Mouse (Mus musculus) retina, postnatal 7 days (tissue): ENCODE data around the gene Mecr.
A peak's percentile ranks its signal among the peaks of the same experiment; 100 is the strongest.
"Not testable (repeated sequence)": the region's sequence is repeated elsewhere in the genome, so short reads cannot be mapped to it uniquely, and the experiment has no call there.

Experiments used
- DNase-seq: peaks from one replicate; pipeline ENCODE4 v3.0.0-alpha.2; 2012; ENCODE audit warnings: low read depth, low spot score

Gene Mecr

DNA sequence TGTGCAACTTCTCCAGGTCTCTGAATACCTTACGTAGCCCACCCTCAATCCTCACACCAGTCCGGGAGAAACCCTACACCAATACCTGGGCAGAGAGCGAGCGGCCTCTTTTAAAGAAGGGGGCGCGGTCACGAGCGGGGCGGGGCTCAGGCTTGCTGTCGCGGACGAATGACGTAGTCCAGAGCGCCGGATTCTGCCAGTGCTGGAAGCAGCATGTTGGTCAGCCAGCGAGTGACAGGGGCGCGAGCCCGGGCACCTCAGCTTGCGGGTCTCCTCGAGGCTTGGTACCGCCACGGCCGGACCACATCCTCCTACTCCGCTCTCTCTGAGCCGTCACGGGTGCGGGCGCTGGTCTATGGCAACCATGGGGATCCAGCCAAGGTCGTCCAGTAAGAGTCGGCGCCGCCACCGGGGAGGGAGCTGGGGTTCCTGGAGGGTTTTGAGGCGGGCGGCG, at the start of gene Mecr:
TSS of gene Mecr (plus strand) at position 181 of the 454 bp plus-strand sequence.
- peak; percentile 86 for DNase-seq

DNA sequence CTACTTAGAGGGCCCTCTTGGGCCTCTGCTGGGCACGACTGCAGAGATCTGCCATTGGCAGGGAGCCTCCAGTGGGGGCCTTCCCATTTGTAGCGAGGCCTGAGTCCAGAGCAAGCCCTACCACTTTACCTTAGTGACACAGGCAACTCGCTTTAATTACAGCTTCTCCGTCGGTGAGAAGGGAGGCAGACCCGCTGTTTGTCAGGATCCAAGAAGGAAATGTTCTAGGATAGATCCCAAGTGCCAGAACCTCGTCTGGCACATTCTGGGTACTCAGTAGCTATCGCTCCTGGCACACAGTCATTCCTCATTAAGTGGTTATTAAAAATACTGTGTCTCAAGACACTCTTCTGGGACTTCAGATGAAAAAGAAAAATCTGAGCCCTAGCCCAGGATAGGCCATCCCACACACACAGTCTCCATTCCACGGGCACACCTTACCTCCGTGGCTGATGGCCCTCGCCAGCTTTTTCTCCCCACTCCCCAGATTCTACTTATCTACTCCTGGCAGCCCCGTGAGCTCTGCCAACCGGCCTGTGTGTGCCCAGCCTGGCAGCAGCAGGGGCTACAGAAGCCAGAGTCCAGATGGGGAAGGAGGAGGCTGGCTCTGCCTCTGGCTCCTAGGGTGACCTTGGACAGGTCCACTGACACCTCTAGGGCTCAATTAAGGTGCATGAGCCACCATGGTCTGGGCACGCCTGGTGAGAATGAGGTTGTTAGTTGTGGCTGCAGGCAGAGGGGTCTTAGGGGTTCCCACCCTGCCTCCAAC, 46.8 kb upstream of the Mecr start:
- DNase-seq = no peak

GRCm38 (mm10) chr4:131797483-131797882, 45.8 kb upstream of the Mecr start:
- DNase-seq = no peak

DNA sequence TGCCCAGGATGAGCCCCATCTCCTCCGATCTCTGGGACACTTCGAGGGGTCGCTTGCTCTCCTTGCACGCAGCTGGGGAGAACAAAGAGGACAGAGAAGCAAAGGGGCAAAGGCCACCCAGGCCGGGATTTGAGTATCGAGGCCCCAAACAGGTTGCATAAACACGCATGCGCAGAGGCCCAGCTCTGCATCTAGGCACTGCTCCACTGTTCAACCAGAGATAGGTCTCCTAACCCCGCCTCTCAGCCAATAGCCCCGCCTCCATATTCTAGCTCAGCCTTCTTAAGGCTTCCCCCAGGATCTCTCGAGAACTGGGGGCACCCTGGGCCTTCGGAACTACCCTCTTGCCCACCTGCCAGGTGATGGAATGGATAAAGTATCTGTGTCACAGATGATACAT, 45.4 kb upstream of the Mecr start:
- no peak for DNase-seq

- DNase-seq = no peak
Observed at GRCm38 (mm10) chr4:131798968-131799367, 44.3 kb upstream of the Mecr start.

GRCm38 (mm10) chr4:131803846-131804245, 39.4 kb upstream of the Mecr start:
- no peak for DNase-seq

GRCm38 (mm10) chr4:131804732-131805131, 38.5 kb upstream of the Mecr start:
- not testable (repeated sequence) for DNase-seq

DNA sequence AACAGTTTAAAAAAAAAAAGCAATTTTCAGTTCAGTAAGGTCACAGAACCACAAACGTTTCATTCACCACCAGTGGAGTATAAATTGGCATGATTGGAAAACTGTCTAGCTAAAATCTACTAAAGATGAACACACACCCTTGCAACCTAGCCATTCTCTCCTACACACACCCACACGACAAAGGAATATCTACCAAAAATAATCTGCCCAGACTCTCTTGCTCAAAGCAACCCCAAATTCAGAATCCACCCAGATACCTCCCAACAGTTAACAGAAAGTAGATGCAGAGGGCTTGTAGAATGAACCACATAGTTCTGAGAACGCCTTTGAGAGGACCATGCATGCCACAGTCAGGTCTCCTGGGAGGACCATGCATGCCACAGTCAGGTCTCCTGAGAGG, 38.0 kb upstream of the Mecr start:
- DNase-seq = no peak

DNA sequence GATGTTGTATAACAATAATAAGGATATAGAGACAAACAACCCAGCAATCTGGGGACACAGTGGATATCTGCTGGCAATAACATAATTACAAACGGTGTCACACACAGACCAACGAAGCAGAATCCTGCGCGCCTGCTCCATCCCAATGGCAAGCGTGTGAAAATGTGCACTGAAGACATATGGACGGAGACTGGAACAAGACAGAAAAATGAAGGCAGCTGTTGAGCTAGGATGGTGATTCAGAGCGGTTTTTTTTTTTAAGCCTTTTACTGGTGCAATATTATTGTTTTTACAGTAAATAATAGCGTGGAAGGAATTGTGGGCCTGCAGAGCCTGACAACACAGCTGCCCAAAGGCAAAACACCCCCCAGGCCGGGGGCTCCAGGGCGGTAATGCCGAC, 30.8 kb upstream of the Mecr start:
- no peak for DNase-seq

DNA sequence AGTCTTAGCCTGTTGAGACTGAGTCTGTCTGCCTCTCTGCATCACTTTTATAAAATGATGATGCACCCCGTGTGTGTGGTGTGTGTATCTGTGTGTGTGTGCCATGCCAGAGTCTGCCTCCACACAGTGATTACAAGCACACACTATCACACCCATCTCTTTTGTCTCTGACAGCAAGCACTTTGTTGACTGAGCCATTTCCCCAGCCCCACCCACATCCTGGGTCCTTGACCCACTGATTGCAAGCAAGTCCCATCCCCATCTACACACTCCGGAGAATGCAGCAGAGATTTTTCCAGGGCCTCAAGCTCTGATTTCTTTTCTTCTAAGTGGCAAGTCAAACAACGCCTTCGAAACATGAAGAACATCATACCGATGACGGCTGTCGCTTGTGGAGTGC, 29.5 kb upstream of the Mecr start:
- no peak for DNase-seq

- DNase-seq = no peak
Observed at GRCm38 (mm10) chr4:131814869-131815268, 28.4 kb upstream of the Mecr start.

DNA sequence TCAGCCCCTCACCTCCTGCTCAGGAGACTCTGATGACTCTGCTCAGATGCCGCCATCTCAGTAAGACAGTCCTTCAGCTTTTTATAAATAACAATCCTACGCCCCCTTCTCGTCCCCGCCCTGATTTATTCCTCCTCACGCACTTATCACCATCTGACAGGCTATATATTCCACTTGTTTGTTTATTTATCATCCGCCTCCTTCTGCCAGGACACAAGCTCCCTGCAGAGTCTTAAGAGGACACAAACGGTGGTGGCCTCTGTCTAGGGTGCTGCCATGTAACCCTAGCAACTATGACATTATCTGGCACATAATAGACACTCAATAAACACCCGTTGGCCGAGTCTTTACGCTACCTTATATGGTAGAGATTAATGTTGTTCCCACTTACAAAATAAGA, 27.5 kb upstream of the Mecr start:
- no peak for DNase-seq

- DNase-seq = no peak
Observed at GRCm38 (mm10) chr4:131818926-131819325, 24.3 kb upstream of the Mecr start.

GRCm38 (mm10) chr4:131821161-131821731, 22.0 kb upstream of the Mecr start:
- peak; percentile 16 for DNase-seq

DNA sequence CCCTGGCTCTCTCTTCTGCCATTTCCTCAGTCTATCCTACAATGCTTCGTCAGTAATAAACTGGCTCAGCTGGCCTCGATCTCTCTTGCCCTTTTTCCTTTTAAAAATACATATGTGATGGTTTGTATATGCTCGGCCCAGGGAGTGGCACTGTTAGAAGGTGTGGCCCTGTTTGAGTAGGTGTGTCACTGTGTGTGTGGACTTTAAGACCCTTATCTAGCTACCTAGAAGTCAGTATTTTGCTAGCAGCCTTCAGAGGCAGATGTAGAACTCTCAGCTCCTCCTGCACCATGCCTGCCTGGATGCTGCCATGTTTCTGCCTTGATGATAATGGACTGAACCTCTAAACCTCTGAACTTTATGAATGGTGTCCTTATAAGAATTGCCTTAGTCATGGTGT, 20.7 kb upstream of the Mecr start:
- DNase-seq = no peak

- no peak for DNase-seq
Observed at GRCm38 (mm10) chr4:131824939-131825338, 18.3 kb upstream of the Mecr start.

GRCm38 (mm10) chr4:131825830-131826229, 17.4 kb upstream of the Mecr start:
- no peak for DNase-seq

GRCm38 (mm10) chr4:131826905-131827304, 16.4 kb upstream of the Mecr start:
- no peak for DNase-seq

- DNase-seq = no peak
Observed at GRCm38 (mm10) chr4:131829123-131829522, 14.1 kb upstream of the Mecr start.

- no peak for DNase-seq
Observed at GRCm38 (mm10) chr4:131831546-131832045, 11.7 kb upstream of the Mecr start.

GRCm38 (mm10) chr4:131832759-131833407, 10.4 kb upstream of the Mecr start:
- DNase-seq = no peak

- DNase-seq = no peak
Observed at GRCm38 (mm10) chr4:131833971-131834609, 9.2 kb upstream of the Mecr start.
